Mouse (Mus musculus) megakaryocyte, embryonic 14.5 days (primary cell): ENCODE data around the gene A030003K21Rik.
"Not testable (repeated sequence)": the region's sequence is repeated elsewhere in the genome, so short reads cannot be mapped to it uniquely, and the experiment has no call there.

ENCODE experiments used
- FLI1 ChIP-seq: IDR thresholded peaks from 2 replicates; pipeline ENCODE4 v1.6.1; 2012; ENCODE audit warnings: low read length, inconsistent platforms, mixed read lengths
- GATA1 ChIP-seq: IDR thresholded peaks from 3 replicates; pipeline ENCODE4 v1.6.1; 2012; ENCODE audit warnings: mixed read lengths, low read length, inconsistent platforms, borderline replicate concordance

- not testable (repeated sequence) for TF ChIP-seq GATA1, FLI1
These were observed 29.8 kb downstream of the A030003K21Rik start for GRCm38 (mm10) chr1:82913434-82913833.
